Mouse (Mus musculus) limb, embryonic 11.5 days (tissue): Measurements from ENCODE around the gene Gtf2a2. TPM values are rescaled to one million over a fixed set of nuclear protein-coding genes. Genes with fewer than 3 reads are reported as not detected.

Experiments used
- ATAC-seq: fragments of 200-750 bp; cut with Nextera tagmentation; 2 replicates; pipeline ENCODE4 v1.8.0; 2017; ENCODE audit warnings: low read depth; ENCODE audit not compliant: insufficient number of reproducible peaks, low FRiP score, low TSS enrichment
- DNase-seq: peaks from one replicate; pipeline ENCODE4 v3.0.0-alpha.2; 2015; ENCODE audit warnings: low spot score
- H3K27ac ChIP-seq: fragments of 300-500 bp; sonication (generic); replicated peaks from 2 replicates; pipeline ENCODE4 v1.5.1; 2014; ENCODE audit warnings: low read depth, mild to moderate bottlenecking, low read length
- H3K27me3 ChIP-seq: fragments of 300-500 bp; sonication (generic); 2 replicates; pipeline ENCODE4 v1.6.1; 2014; ENCODE audit warnings: mild to moderate bottlenecking, low read length, mixed read lengths; ENCODE audit not compliant: control insufficient read depth, insufficient read depth
- H3K36me3 ChIP-seq: fragments of 300-500 bp; sonication (generic); 2 replicates; pipeline ENCODE4 v1.6.1; 2014; ENCODE audit warnings: mild to moderate bottlenecking, low read length, moderate library complexity, mixed read lengths; ENCODE audit not compliant: control insufficient read depth, insufficient read depth
- H3K4me1 ChIP-seq: fragments of 300-500 bp; sonication (generic); 2 replicates; pipeline ENCODE4 v1.6.1; 2014; ENCODE audit warnings: low read length, mixed read lengths; ENCODE audit not compliant: control insufficient read depth, insufficient read depth
- H3K4me2 ChIP-seq: fragments of 300-500 bp; sonication (generic); 2 replicates; pipeline ENCODE4 v1.6.1; 2014; ENCODE audit warnings: low read depth, mild to moderate bottlenecking, moderate library complexity; ENCODE audit not compliant: severe bottlenecking
- H3K4me3 ChIP-seq: fragments of 300-500 bp; sonication (generic); 2 replicates; pipeline ENCODE4 v1.5.1; 2014; ENCODE audit warnings: low read depth, low read length
- H3K9ac ChIP-seq: fragments of 300-500 bp; sonication (generic); 2 replicates; pipeline ENCODE4 v1.6.1; 2014; ENCODE audit warnings: mild to moderate bottlenecking, low read length
- H3K9me3 ChIP-seq: fragments of 300-500 bp; sonication (generic); 2 replicates; pipeline ENCODE4 v1.6.1; 2016; ENCODE audit warnings: low read length; ENCODE audit not compliant: control insufficient read depth
- WGBS: fragments of 180-500 bp; shearing (Covaris S2); extraction: QIAGEN DNeasy Blood & Tissue Kit; methylation state at CpG from one replicate; pipeline ENCODE4 v1.1.7; 2014; 5-methylcytosine and 5-hydroxymethylcytosine counted together
- polyA plus RNA-seq: library from polyadenylated mRNA; unstranded; fragments of >200 nt; fragmentation: Nextera tagmentation; extraction: Ambion mirVana; gene quantifications from 2 replicates; pipeline ENCODE4 v1.2.1, GENCODE M21; 2014

Gtf2a2 gene
- 204 and 208 TPM in 2 replicates for polyA plus RNA-seq

GRCm38 (mm10) chr9:70012408-70012901 is at the start of gene Gtf2a2:
TSS of gene Gtf2a2 (plus strand) at chr9:70012550.
- H3K27ac ChIP-seq, result peak within 1 kb of the TSS; percentile 91
- ATAC-seq (peak; percentile 94), DNase-seq (peak; percentile 97)
- H3K9me3 ChIP-seq, result no peaks in the 10 kb centered on the region
- H3K4me1 ChIP-seq, result peaks cover 6% of the 10 kb centered on the region; the same call in 1 of the 2 replicates
- peak within 1 kb of the TSS; percentile 67 for H3K4me2 ChIP-seq
- H3K9ac ChIP-seq, result peak within 1 kb of the TSS; percentile 93
- WGBS, result 1% methylated on average over 55 of the region's 57 CpGs
- H3K4me3 ChIP-seq, result peak within 1 kb of the TSS; percentile 86
- peaks cover 6% of the 10 kb centered on the region; the same call in 1 of the 2 replicates for H3K36me3 ChIP-seq
- H3K27me3 ChIP-seq, result no peaks in the 10 kb centered on the region

- no peaks in the 10 kb centered on the region for H3K4me1 ChIP-seq
- H3K27ac ChIP-seq, result no peak overlapping the region
- no peak for DNase-seq
- H3K9me3 ChIP-seq, result no peaks in the 10 kb centered on the region
- H3K9ac ChIP-seq, result no peak overlapping the region
- no peaks in the 10 kb centered on the region for H3K36me3 ChIP-seq
- no peaks in the 10 kb centered on the region for H3K27me3 ChIP-seq
- H3K4me2 ChIP-seq, result no peak overlapping the region
- no peak overlapping the region for H3K4me3 ChIP-seq
- ATAC-seq, result no peak
- 90% methylated on average over 3 of the region's 3 CpGs for WGBS
Measured at GRCm38 (mm10) chr9:69964370-69964769, 48.0 kb upstream of the Gtf2a2 start.

GRCm38 (mm10) chr9:69985526-69985925 is 26.8 kb upstream of the Gtf2a2 start:
- Histone ChIP-seq H3K4me1 (peaks cover 3% of the 10 kb centered on the region; the same call in 1 of the 2 replicates), H3K36me3 (no peaks in the 10 kb centered on the region), H3K27ac (no peak overlapping the region), H3K4me2 (no peak overlapping the region), H3K9me3 (no peaks in the 10 kb centered on the region), H3K9ac (no peak overlapping the region), H3K27me3 (no peaks in the 10 kb centered on the region), H3K4me3 (no peak overlapping the region)
- 80% methylated on average over 1 of the region's 1 CpGs for WGBS
- no peak for DNase-seq
- ATAC-seq, result no peak

- Histone ChIP-seq H3K9me3 (no peaks in the 10 kb centered on the region), H3K27me3 (no peaks in the 10 kb centered on the region), H3K9ac (no peak overlapping the region), H3K36me3 (no peaks in the 10 kb centered on the region), H3K27ac (no peak overlapping the region), H3K4me3 (no peak overlapping the region), H3K4me1 (peaks cover 6% of the 10 kb centered on the region; the same call in 1 of the 2 replicates), H3K4me2 (no peak overlapping the region)
- WGBS, result 76% methylated on average over 10 of the region's 10 CpGs
- ATAC-seq (no peak), DNase-seq (no peak)
Measured at GRCm38 (mm10) chr9:69986063-69986462, 26.3 kb upstream of the Gtf2a2 start.

- no peak overlapping the region for H3K4me3 ChIP-seq
- H3K27ac ChIP-seq, result no peak overlapping the region
- WGBS, result 73% methylated on average over 5 of the region's 5 CpGs
- ATAC-seq, result no peak
- H3K27me3 ChIP-seq, result no peaks in the 10 kb centered on the region
- H3K4me2 ChIP-seq, result no peak overlapping the region
- no peak overlapping the region for H3K9ac ChIP-seq
- H3K36me3 ChIP-seq, result no peaks in the 10 kb centered on the region
- H3K4me1 ChIP-seq, result peaks cover 6% of the 10 kb centered on the region; the same call in 1 of the 2 replicates
- DNase-seq, result no peak
- no peaks in the 10 kb centered on the region for H3K9me3 ChIP-seq
Measured at GRCm38 (mm10) chr9:69986571-69986970, 25.8 kb upstream of the Gtf2a2 start.

GRCm38 (mm10) chr9:69987579-69987978 is 24.8 kb upstream of the Gtf2a2 start:
- Histone ChIP-seq H3K4me1 (peaks cover 6% of the 10 kb centered on the region; the same call in 1 of the 2 replicates), H3K4me2 (no peak overlapping the region), H3K9ac (no peak overlapping the region), H3K27ac (no peak overlapping the region), H3K27me3 (no peaks in the 10 kb centered on the region), H3K4me3 (no peak overlapping the region), H3K36me3 (no peaks in the 10 kb centered on the region), H3K9me3 (no peaks in the 10 kb centered on the region)
- peak; percentile 79 for DNase-seq
- WGBS, result 3% methylated on average over 3 of the region's 3 CpGs
- ATAC-seq, result no peak

- H3K27ac ChIP-seq, result no peak overlapping the region; the same call in 1 of the 2 replicates
- peak overlapping the region; percentile 43; the same call in 1 of the 2 replicates for H3K4me2 ChIP-seq
- no peak for DNase-seq
- H3K4me3 ChIP-seq, result peak overlapping the region; percentile 97
- ATAC-seq, result no peak
- no peaks in the 10 kb centered on the region for H3K27me3 ChIP-seq
- H3K4me1 ChIP-seq, result peaks cover 10% of the 10 kb centered on the region; the same call in 1 of the 2 replicates
- H3K9me3 ChIP-seq, result no peaks in the 10 kb centered on the region
- H3K9ac ChIP-seq, result 0 out of 2 replicates have a peak overlapping the region, but pooled peaks have one; percentile 22
- no peaks in the 10 kb centered on the region for H3K36me3 ChIP-seq
- WGBS, result 41% methylated on average over 16 of the region's 16 CpGs
Measured at GRCm38 (mm10) chr9:69988706-69989302, 23.5 kb upstream of the Gtf2a2 start.

GRCm38 (mm10) chr9:69989303-69990121 is 22.8 kb upstream of the Gtf2a2 start, which contains the start of gene Bnip2:
TSS of gene Bnip2 (plus strand) at chr9:69989466.
- under 1% methylated on average over 71 of the region's 76 CpGs for WGBS
- Histone ChIP-seq H3K9me3 (no peaks in the 10 kb centered on the region), H3K9ac (peak within 1 kb of the TSS; percentile 97), H3K27me3 (no peaks in the 10 kb centered on the region), H3K27ac (peak within 1 kb of the TSS; percentile 87), H3K4me2 (peak within 1 kb of the TSS; percentile 43), H3K36me3 (no peaks in the 10 kb centered on the region), H3K4me1 (peaks cover 10% of the 10 kb centered on the region; the same call in 1 of the 2 replicates), H3K4me3 (peak within 1 kb of the TSS; percentile 97)
- DNase-seq, result peak; percentile 96
- peak; percentile 89 for ATAC-seq
